Mouse (Mus musculus): ENCODE measurements around the gene Calcoco1. TPM values are rescaled to one million over a fixed set of nuclear protein-coding genes. Genes with fewer than 3 reads are reported as not detected.
A peak's percentile ranks its signal among the peaks of the same experiment; 100 is the strongest.

Gene Calcoco1
- total RNA-seq, 2 experiments from 2014 or later = 58.1 to 58.3 TPM

GRCm38 (mm10) chr15:102737092-102737491 lies 15.1 kb upstream of the Calcoco1 start:
- no peak for DNase-seq

DNA sequence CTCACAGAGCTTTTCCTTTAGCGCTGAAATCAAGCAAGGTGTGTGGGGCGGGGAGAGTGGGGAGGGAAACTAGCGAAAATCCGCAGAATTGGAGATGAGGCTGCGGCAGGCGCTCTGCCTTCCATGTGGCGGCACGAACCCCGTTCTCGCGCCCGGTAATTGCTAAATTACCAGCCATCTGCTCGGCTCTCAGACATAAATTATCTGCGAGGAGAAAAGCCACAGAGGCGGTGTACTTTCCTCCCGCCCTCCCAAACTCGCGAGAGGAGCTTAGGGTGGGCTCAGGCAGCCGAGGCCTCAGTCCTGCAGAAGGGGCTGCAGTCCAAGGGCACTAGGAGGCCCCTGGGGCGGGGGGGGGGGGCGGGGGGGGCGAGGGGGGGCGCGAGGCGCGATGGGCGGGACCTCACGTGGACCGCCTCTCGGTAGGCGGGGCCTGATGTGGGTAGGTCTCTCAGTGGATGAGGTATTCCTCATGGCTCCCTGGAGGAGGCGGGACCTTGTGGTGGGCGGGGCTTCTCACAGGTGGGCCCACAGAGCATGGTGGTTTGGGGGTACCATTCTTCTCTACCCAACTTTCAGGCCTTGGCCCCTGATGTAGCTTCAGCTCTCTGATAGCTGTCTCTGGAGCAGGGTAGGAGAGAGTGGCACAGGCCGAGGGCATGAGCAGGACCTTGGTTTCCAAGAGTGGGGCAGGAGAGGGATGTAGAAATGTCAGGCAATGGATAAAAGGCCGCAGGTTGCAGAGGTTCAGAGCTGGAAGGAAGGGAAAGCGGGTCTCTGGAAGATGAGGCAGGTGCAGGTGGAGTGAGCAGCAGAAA lies 14.4 kb upstream of the Calcoco1 start:
- no peak for DNase-seq

DNA sequence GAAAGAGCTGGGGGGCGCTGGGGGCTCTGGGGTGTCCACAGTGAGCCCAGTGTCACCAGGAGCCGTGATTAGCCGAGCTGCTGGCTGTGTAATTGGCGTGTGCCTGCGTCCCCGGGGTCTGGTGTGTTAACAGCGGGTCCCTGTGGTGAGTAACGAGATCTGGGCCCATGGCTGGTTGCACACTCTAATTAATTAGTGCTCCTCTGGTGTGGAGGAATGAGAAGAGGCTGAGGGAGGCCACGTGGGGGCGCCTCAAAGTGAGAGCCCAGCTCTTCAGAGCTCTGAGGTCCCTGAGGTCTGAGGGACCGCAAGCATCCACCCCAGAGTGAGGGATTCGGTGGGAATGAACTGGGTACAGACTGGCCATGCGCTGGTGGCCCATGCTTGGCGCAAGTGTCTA lies 13.1 kb upstream of the Calcoco1 start:
- DNase-seq = no peak

DNA sequence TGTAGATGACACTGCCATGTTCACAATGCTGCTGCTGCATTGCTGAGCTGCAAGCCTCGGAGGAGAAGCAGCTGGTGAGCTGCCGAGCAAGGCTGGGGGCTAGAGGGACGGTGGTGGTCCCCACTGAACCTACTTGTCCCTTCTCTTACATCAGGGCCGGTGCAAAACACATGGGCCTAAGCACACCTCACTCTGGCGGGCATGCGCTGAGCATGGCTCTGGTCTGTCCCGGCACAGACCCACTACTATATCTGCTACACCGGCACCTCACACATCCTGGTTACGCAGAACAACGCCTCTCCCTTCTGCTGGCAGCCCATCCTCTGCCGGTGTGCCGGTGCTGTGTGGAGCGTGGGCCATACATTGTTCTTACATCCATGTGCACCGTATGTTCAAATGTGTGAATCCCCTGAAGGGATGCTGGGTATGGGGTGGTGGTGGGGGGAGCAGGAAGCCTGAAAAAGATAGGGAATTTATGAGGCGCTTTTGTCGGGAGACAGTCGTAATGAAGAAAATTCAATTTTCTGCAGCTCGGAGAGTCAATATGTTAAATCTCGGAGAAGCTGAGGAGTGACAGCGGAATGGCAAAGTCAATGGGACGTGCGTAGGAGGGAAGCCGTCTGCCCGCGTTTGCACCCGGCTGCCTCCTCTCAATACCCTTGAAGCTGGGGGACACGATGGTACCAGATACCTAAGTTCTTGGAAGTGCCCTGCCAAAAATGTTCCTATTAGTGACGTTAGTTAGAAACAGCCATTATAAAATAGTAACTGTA lies 12.0 kb upstream of the Calcoco1 start:
- no peak for DNase-seq

DNA sequence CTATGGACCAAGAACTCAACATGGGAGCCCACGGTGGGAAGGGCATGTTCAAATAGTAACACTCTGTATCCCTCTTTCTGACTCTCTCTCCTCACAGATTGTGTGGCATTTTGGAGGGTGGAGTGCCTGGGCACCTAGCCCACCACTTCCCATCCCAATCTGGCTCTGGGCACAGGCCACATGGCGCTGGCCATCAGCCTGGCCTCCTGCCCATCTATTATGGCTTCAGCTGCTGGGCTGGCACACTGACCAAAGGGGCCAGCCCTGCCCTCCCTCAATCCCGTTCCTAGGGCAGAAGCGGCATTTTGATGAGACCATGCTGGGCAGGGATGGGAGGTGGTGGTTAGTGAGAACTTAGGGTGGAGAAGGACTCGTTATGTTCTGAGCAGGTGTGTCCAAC lies 11.3 kb upstream of the Calcoco1 start:
- DNase-seq = no peak

DNA sequence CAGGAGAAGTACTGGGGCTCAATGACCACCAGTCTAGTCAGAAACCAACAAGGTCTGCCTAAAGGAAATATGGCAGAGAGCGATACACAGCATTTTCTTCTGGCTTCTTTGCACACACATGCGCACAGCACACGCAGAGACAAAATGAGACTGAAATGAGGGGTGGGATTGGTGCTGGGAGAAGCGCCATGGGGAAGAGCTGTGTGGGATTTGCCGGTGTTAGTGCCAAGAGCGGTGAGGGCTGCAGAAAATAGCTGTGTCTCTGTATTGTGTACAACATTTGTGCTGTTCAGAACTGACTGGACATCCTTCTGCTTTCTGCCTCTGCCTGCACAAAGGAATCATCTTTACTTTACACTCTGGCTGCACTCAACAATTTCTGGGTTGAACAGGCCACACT lies 10.4 kb upstream of the Calcoco1 start:
- DNase-seq = no peak

GRCm38 (mm10) chr15:102727951-102728350 lies 6.0 kb upstream of the Calcoco1 start:
- no peak for DNase-seq

GRCm38 (mm10) chr15:102723358-102724135 lies 1.6 kb upstream of the Calcoco1 start:
- no peak for DNase-seq

DNA sequence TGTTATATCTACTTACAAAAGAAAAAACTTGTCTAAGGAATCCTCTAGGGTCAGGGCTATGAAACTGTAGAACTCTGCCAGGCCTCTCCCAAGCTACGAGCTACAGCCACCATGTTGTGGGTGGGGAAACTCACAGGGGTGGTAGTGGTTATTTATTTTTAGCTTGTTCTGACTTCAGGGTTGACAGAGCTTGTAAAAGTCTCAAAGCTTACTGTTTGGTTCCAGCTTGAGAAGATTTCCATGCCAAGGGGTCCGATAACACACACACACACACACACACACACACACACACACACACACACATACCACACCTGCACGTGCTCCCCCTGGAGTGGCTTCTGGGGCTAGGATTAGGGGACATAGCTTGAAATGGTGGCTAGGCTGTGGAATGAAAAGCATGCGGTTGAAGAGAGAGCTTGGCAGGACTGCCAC lies 538 bp upstream of the Calcoco1 start:
- DNase-seq = no peak

GRCm38 (mm10) chr15:102721016-102721898 lies 721 bp downstream of the Calcoco1 start:
- DNase-seq = no peak

DNA sequence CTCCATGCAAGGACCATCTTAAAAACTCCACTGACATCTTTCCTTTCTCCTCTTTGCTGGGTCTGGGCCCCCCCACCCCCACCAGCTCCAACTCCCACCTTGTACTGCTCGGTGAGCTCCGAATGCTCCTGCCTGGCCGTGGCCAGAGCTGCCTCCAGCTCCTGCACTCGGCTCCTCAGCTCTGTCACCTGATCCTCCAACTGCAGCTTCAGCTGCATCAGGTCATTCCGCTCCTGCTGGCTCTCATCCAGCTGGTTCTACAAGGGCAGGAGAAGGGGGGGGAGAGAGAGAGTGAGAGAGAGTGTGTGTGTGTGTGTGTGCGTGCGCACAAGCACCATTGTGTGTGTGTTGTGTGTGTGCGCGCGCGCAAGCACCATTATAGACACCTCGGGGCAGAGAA lies 5.8 kb downstream of the Calcoco1 start:
- peak; percentile 64 for DNase-seq

GRCm38 (mm10) chr15:102707736-102708269 lies 14.2 kb downstream of the Calcoco1 start:
- DNase-seq = no peak

- DNase-seq = no peak
Measured at GRCm38 (mm10) chr15:102705923-102706503, 16.0 kb downstream of the Calcoco1 start.

- DNase-seq = no peak
Measured at GRCm38 (mm10) chr15:102705226-102705894, 16.6 kb downstream of the Calcoco1 start.

DNA sequence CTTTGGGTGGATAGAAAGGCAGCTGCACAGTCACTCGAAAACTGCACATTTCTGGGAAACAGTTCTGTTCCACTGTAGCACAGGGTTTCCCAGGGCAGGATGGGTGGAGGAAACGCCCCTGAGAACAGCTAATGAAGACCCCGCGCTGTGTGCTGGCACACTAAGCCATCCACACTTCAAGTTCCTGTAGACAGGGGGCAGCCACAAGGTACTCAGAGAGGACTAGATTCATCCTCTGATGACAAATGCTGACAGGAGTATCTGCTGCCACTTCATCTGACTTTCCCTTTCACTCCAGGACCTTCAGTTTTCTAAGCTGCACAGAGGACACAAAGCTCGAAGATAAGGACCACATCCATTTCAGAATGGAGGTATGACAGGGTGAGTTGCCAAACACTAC lies 17.2 kb downstream of the Calcoco1 start:
- no peak for DNase-seq

- DNase-seq = no peak
Measured at GRCm38 (mm10) chr15:102702972-102703371, 19.0 kb downstream of the Calcoco1 start.

GRCm38 (mm10) chr15:102698193-102698592 lies 23.8 kb downstream of the Calcoco1 start:
- DNase-seq = peak; percentile 41

- DNase-seq = no peak
Measured at GRCm38 (mm10) chr15:102696899-102697298, 25.1 kb downstream of the Calcoco1 start.

DNA sequence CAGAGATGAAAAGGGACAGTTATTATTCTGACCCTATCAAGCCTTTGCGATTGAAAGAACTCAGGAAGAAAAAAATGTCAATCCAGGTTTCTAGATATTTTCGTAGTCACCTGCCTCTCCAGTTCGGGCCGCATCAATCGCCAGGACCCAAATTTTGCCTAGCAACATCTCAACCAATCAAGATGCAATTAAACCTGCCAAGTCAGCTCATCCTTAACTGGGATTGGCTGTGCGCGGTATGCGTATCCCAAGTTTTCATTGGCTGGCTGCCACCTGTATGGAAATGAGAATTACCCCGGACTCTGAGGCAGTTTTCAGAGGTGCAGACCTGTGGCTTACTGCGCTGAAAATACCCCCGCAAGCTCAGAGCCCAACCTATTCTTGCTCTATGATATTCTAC lies 28.4 kb downstream of the Calcoco1 start:
- no peak for DNase-seq

GRCm38 (mm10) chr15:102692991-102693411 lies 29.0 kb downstream of the Calcoco1 start:
- peak; percentile 40 for DNase-seq

Data from gastrocnemius, postnatal 25 days (tissue).